Mouse (Mus musculus) neural tube, embryonic 13.5 days (tissue): ENCODE measurements around the gene Cers6. TPM values are rescaled to one million over a fixed set of nuclear protein-coding genes. Genes with fewer than 3 reads are reported as not detected.

Experiments used
- ATAC-seq: fragments of 200-750 bp; cut with Nextera tagmentation; 2 replicates; pipeline ENCODE4 v1.8.0; 2017; ENCODE audit warnings: low read depth, mild to moderate bottlenecking, moderate TSS enrichment, moderate library complexity
- H3K27ac ChIP-seq: fragments of 300-500 bp; sonication (generic); replicated peaks from 2 replicates; pipeline ENCODE4 v1.5.1; 2015; ENCODE audit warnings: moderate library complexity, mild to moderate bottlenecking, inconsistent platforms
- H3K27me3 ChIP-seq: fragments of 300-500 bp; sonication (generic); 2 replicates; pipeline ENCODE4 v1.6.1; 2015; ENCODE audit warnings: mild to moderate bottlenecking, inconsistent platforms
- H3K36me3 ChIP-seq: fragments of 300-500 bp; sonication (generic); 2 replicates; pipeline ENCODE4 v1.6.1; 2015; ENCODE audit warnings: mild to moderate bottlenecking, inconsistent platforms
- H3K4me1 ChIP-seq: fragments of 300-500 bp; sonication (generic); replicated peaks from 2 replicates; pipeline ENCODE4 v1.6.1; 2015; ENCODE audit warnings: inconsistent platforms
- H3K4me2 ChIP-seq: fragments of 300-500 bp; sonication (generic); 2 replicates; pipeline ENCODE4 v1.6.1; 2015; ENCODE audit warnings: inconsistent platforms, mild to moderate bottlenecking, moderate library complexity
- H3K4me3 ChIP-seq: fragments of 300-500 bp; sonication (generic); 2 replicates; pipeline ENCODE4 v1.5.1; 2015; ENCODE audit warnings: mild to moderate bottlenecking, inconsistent platforms
- H3K9ac ChIP-seq: fragments of 300-500 bp; sonication (generic); 2 replicates; pipeline ENCODE4 v1.6.1; 2015; ENCODE audit warnings: moderate library complexity, mild to moderate bottlenecking, inconsistent platforms
- H3K9me3 ChIP-seq: fragments of 300-500 bp; sonication (generic); 2 replicates; pipeline ENCODE4 v1.6.1; 2016; ENCODE audit warnings: inconsistent platforms
- WGBS: fragments of 180-500 bp; shearing (Covaris S2); methylation state at CpG from one replicate; pipeline ENCODE4 v1.1.7; 2015; 5-methylcytosine and 5-hydroxymethylcytosine counted together
- polyA plus RNA-seq: library from polyadenylated mRNA; unstranded; fragments of >200 nt; fragmentation: Nextera tagmentation; extraction: Ambion mirVana; gene quantifications from 2 replicates; pipeline ENCODE4 v1.2.1, GENCODE M21; 2015

The Cers6 gene
- polyA plus RNA-seq, 1 experiment from 2014 or later: 60.3 TPM

DNA sequence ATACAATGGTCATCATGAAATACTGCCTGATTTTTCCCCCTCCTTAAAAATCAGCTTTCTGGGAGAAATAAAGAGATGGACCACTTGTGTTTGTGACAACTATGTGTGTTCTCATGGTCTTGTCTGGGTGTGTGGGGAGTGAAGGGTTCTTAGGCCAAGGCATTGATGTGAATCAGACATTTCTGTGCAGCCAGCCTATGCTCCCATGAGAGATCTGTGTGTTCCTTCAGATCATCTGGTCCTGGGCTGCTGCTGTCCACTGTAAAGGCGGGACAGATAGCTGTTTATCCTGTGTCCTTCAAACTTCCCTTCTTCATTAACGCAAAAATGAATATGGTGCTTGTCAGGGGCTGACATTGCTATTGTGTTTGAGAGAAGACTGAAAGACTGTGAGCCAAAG is 150.6 kb downstream of the Cers6 start:
- Histone ChIP-seq H3K9ac (no peak overlapping the region; the same call in 1 of the 2 replicates), H3K4me2 (peak overlapping the region; percentile 25; the same call in 1 of the 2 replicates), H3K4me3 (no peak overlapping the region), H3K4me1 (peaks cover 28% of the 10 kb centered on the region), H3K27me3 (no peaks in the 10 kb centered on the region), H3K36me3 (no peaks in the 10 kb centered on the region), H3K27ac (peak overlapping the region; percentile 67), H3K9me3 (no peaks in the 10 kb centered on the region)
- WGBS: 67% methylated on average over 2 of the region's 2 CpGs
- peak; percentile 41; the same call in 1 of the 2 replicates for ATAC-seq

DNA sequence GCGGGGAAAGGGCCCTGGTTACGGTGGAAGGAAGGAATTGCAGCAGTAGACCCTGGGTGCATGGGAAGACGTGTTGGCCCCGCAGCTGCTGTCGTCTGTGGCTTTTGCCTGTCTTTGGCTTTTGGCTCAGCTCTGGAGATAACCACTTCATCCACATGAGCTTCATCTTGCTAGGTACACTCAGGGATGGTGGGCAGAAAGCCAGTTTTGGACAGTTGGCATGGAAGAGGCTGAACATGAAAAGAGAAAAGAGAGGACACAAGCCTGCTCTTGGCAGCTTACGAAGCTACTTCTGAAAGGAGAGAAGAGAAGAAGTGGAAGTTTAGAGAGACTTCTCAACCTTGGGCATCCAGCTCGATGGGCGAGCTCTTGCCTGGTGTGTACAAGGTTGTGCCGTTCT is 153.0 kb downstream of the Cers6 start:
- H3K9me3 ChIP-seq: no peaks in the 10 kb centered on the region
- 96% methylated on average over 9 of the region's 9 CpGs for WGBS
- no peaks in the 10 kb centered on the region for H3K36me3 ChIP-seq
- H3K4me1 ChIP-seq: peaks cover 31% of the 10 kb centered on the region
- ATAC-seq: no peak
- H3K27ac ChIP-seq: no peak overlapping the region
- H3K4me3 ChIP-seq: no peak overlapping the region
- no peak overlapping the region for H3K4me2 ChIP-seq
- no peaks in the 10 kb centered on the region for H3K27me3 ChIP-seq
- H3K9ac ChIP-seq: no peak overlapping the region

DNA sequence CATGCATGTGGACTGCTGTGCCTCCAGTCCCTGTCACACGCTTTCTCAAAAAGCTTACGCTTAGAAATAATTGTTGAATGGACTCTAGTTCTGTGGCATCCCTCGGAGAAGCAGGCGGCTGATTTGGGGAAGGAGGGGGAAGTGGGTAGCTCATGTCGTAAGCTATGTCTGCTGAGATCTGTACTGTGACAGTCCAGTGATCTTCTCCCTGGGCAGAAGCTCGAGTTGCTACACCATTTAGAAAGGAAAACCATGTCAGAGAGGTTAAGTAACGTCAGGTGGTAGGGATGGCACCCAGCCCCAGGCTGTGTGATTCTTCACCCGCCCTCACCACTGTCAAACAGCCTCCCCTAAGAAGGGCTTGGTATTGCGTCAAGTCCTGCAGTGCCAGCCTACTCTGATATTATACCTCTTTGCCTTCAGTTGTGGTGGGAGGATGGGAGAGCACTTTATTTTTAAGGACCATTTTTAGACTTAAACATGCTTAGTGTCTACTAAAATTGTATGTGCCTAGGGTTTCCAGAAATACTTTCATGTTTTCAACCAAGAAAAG is 154.0 kb downstream of the Cers6 start:
- Histone ChIP-seq H3K9ac (no peak overlapping the region), H3K4me2 (no peak overlapping the region)
- WGBS: 77% methylated on average over 9 of the region's 9 CpGs

DNA sequence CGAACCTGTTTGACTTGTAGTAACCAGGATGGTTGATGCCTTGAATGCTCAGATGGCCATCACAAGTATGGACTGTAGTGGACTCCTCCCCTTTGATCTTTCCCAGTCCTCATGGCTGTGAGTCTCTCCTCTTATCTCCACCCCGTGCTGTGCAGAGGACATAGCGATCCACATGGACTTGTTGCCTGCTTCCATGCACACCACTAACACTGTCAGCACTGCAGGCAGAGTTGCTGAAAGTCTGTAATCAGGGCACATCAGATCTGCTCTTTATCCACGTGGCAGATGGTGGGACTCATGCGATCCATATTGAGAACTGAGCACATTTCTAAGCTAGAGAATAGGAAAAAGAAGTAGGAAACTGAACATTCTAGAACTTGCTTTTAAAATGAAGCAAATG is 154.6 kb downstream of the Cers6 start:
- Histone ChIP-seq H3K27ac (no peak overlapping the region), H3K9ac (no peak overlapping the region), H3K4me2 (no peak overlapping the region), H3K36me3 (no peaks in the 10 kb centered on the region), H3K9me3 (no peaks in the 10 kb centered on the region), H3K4me1 (peaks cover 29% of the 10 kb centered on the region), H3K27me3 (no peaks in the 10 kb centered on the region), H3K4me3 (no peak overlapping the region)
- ATAC-seq: no peak
- 89% methylated on average over 5 of the region's 5 CpGs for WGBS

More for the DNA sequence above, 154.0 kb downstream of the Cers6 start:
- H3K4me1 ChIP-seq: peaks cover 31% of the 10 kb centered on the region
- no peak overlapping the region for H3K4me3 ChIP-seq
- ATAC-seq: no peak
- H3K36me3 ChIP-seq: no peaks in the 10 kb centered on the region
- no peaks in the 10 kb centered on the region for H3K27me3 ChIP-seq
- no peaks in the 10 kb centered on the region for H3K9me3 ChIP-seq
- H3K27ac ChIP-seq: no peak overlapping the region

DNA sequence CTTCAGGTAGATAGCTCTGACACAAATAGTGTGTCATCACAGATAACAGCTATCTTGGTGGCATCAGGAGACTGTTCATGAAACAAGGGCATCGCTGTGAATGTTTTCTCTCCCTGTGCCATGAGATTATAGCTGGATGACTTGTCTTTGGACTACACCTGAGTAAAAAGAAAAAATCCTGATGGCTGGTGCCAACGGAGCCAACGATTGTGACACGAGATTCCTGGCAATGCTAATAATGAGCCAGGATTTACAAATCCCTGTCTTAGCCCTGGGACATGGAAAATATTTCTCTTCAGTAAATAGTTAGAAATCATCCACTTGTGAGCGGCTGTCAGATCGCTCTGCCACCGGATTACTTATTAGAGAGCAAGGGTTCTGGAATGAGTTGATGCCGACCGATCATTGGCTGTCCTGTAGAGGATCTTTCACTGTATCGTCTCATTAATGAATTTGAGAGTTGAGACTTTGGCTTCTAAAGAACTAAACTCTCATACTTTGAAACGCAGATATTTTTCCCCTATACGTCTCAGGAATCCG is 157.9 kb downstream of the Cers6 start:
- Histone ChIP-seq H3K27me3 (no peaks in the 10 kb centered on the region), H3K9me3 (no peaks in the 10 kb centered on the region), H3K36me3 (no peaks in the 10 kb centered on the region), H3K4me2 (no peak overlapping the region), H3K4me3 (no peak overlapping the region), H3K27ac (no peak overlapping the region), H3K4me1 (peaks cover 17% of the 10 kb centered on the region), H3K9ac (no peak overlapping the region)
- 91% methylated on average over 13 of the region's 13 CpGs for WGBS
- no peak for ATAC-seq

DNA sequence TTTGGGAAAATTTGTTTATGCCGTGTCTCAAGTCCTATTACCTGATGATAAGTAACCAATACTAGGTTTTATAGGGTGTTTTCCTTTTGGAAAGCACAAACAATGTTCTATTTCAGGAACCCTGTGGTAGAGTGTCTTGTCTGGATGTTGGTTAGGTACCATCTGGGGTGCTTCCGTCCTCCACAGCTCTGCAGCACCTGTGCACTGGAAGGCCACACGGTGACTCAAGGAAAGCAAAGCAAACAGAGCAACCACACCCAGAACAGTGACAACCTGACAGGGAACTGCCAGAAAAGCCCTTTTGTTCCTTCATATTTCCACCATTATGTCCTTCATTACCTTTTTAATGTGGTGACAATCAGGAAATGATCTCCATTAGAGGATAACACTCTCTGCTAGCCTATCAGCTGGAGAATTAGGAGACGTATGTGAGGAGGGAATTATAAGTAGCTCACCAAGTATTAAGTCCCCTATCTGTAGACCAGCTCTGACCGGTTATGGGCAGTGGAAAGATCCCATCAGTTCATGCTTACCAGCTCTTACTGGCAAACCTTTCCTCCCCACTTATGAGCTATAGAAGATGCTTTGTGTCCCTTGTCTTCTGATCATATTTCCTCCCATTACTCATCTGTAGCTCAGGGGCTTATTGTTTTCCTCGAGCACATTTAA is 158.7 kb downstream of the Cers6 start:
- no peak for ATAC-seq
- no peaks in the 10 kb centered on the region for H3K36me3 ChIP-seq
- no peaks in the 10 kb centered on the region for H3K27me3 ChIP-seq
- no peak overlapping the region for H3K4me3 ChIP-seq
- H3K4me1 ChIP-seq: peaks cover 20% of the 10 kb centered on the region
- no peak overlapping the region for H3K9ac ChIP-seq
- H3K9me3 ChIP-seq: no peaks in the 10 kb centered on the region
- 86% methylated on average over 6 of the region's 6 CpGs for WGBS
- no peak overlapping the region for H3K4me2 ChIP-seq
- H3K27ac ChIP-seq: no peak overlapping the region

DNA sequence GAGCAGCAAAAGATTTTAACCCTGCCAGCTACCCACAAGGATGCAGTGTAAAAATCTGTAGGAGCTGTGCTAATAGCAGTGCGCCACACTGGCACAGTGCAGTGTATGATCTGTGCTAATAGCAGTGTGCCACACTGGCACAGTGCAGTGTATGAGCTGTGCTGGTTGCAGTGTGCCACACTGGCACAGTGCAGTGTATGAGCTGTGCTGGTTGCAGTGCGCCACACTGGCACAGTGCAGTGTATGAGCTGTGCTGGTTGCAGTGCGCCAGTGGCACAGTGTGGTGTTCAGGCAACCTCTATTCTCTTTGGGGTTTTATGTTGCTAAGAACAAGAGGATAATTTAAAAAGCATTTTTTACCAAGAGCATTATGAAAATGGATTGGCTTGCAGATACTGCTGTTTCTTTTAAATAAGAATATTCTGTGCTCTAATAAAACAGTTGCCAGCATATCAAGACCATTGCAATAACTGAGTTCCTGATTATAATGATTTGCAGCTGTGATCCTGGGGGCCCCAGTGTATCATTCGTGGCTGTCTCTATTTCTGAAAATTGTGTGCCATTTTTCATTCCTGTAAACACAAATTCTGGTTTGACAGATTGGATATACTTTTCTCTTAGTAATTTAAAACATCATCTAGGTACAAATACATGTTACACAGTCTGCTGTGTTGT is 159.5 kb downstream of the Cers6 start:
- H3K9ac ChIP-seq: no peak overlapping the region
- no peaks in the 10 kb centered on the region for H3K36me3 ChIP-seq
- H3K9me3 ChIP-seq: no peaks in the 10 kb centered on the region
- ATAC-seq: peak; percentile 73; the same call in 1 of the 2 replicates
- no peak overlapping the region for H3K4me3 ChIP-seq
- no peak overlapping the region for H3K4me2 ChIP-seq
- 76% methylated on average over 4 of the region's 4 CpGs for WGBS
- peaks cover 20% of the 10 kb centered on the region for H3K4me1 ChIP-seq
- no peaks in the 10 kb centered on the region for H3K27me3 ChIP-seq
- no peak overlapping the region; the same call in 1 of the 2 replicates for H3K27ac ChIP-seq

DNA sequence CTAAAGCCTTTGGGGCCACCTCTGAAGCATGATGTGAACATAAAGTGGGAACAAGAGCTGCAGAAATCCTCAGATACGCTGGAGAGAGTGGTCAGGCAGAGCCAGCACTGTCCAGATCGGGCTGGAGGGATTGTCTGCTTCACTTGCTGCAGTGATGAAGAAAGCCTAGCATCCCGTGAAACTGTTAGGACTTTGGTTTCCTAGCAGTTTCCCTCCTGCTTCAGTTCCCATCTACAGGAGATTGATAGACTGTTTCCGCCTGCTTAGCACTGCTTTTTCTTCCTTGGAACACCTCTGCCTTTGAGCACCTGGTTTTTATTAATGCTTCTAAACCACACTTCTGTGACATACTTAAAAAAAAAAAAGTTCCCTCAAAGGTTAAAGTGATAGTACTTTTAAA is 160.3 kb downstream of the Cers6 start:
- ATAC-seq: no peak
- Histone ChIP-seq H3K27me3 (no peaks in the 10 kb centered on the region), H3K4me1 (peaks cover 20% of the 10 kb centered on the region), H3K36me3 (no peaks in the 10 kb centered on the region), H3K9ac (no peak overlapping the region), H3K4me2 (no peak overlapping the region), H3K4me3 (no peak overlapping the region), H3K27ac (peak overlapping the region; percentile 54), H3K9me3 (no peaks in the 10 kb centered on the region)
- 30% methylated on average over 4 of the region's 4 CpGs for WGBS

DNA sequence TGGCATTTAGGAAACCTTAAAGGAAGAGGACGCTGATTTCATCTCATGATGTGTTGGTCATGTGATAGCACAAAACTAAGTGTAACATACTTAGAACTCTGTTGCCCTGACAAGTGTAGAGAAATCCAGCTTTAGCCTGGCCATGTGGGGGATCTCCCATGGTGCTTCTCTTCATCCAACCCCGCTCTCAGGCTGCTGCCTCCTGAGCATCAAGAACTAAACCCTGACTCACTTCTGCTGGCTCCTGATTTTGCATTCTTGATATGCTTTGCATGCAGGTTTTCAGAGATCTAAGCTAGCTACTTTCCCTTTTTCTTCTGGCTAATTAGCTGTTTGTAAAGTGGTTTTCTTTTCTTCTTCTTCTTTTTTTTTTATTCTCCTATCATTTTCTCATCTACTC is 163.6 kb downstream of the Cers6 start:
- H3K9me3 ChIP-seq: 0 out of 2 replicates have a peak, but pooled peaks cover 5% of the 10 kb centered on the region
- no peaks in the 10 kb centered on the region for H3K27me3 ChIP-seq
- peaks cover 8% of the 10 kb centered on the region; the same call in 1 of the 2 replicates for H3K36me3 ChIP-seq
- H3K4me2 ChIP-seq: no peak overlapping the region
- peaks cover 17% of the 10 kb centered on the region for H3K4me1 ChIP-seq
- H3K9ac ChIP-seq: no peak overlapping the region
- H3K27ac ChIP-seq: no peak overlapping the region
- no peak for ATAC-seq
- WGBS: 86% methylated on average over 2 of the region's 2 CpGs
- H3K4me3 ChIP-seq: no peak overlapping the region

DNA sequence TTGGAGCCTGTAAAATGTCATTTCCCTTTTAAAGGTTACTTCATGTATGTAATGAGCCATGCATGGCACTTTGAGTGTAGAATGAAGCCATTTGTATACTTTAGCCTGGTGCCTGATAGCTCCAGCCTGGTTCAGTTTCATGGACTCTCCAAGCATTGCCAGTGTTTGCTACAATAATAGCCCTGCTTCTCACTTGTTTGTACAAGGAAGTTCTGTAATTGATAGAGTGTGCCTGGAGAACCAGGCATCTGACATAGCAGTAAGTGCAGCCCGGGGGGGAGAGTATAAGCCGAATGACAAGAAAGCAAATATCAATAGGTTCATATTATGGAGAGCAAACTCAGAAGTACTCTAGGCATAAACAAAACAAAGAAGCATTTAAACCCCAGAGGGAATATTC is 171.3 kb downstream of the Cers6 start:
- WGBS: 28% methylated on average over 2 of the region's 2 CpGs
- H3K4me2 ChIP-seq: no peak overlapping the region
- H3K36me3 ChIP-seq: peaks cover 8% of the 10 kb centered on the region; the same call in 1 of the 2 replicates
- peak overlapping the region; percentile 61 for H3K27ac ChIP-seq
- H3K9ac ChIP-seq: no peak overlapping the region
- peak; percentile 51; the same call in 1 of the 2 replicates for ATAC-seq
- no peaks in the 10 kb centered on the region for H3K27me3 ChIP-seq
- peaks cover 13% of the 10 kb centered on the region for H3K4me1 ChIP-seq
- H3K9me3 ChIP-seq: 0 out of 2 replicates have a peak, but pooled peaks cover 5% of the 10 kb centered on the region
- no peak overlapping the region for H3K4me3 ChIP-seq

DNA sequence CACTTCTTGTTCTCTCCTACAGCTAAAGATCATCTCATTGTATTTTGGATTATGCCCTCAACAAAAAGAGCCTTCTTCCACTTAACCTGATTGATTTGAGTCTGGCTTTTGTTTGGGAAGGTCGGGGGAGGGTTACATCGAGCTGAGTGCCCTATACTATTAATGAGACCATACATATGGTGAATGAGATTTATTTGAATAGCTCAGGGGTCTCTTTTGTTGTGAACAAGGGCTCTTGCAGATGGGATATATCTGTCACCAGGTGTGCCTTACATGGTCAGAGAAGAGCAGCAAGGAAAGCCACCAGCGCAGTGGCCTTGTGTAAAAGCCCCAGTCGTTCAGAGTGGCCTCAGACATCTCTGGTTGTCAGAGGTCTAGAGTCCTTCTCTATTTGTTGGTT is 174.2 kb downstream of the Cers6 start:
- ATAC-seq: no peak
- WGBS: 14% methylated on average over 4 of the region's 4 CpGs
- no peaks in the 10 kb centered on the region for H3K9me3 ChIP-seq

DNA sequence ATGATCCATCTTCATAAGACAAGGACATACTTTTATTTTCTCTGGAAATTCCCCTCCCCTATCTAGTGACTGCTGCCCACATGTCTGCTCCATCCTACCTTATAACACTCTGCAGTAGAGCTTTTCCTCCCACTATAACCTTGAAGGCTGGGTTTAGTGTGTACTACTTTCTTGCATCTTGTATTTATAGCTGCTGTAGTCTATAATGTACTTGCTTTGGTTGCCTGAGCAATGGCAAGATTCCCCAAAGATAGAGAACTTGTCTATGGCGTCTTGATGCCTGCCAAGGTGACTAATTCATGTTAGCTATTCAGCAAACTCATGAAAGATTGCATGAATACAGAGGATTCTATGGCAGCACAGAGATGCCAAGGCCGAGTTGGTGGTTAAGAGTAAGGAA is 176.1 kb downstream of the Cers6 start:
- Histone ChIP-seq H3K27ac (no peak overlapping the region), H3K4me3 (no peak overlapping the region), H3K9me3 (no peaks in the 10 kb centered on the region), H3K36me3 (no peaks in the 10 kb centered on the region), H3K4me2 (no peak overlapping the region), H3K4me1 (peaks cover 14% of the 10 kb centered on the region), H3K9ac (no peak overlapping the region), H3K27me3 (no peaks in the 10 kb centered on the region)
- WGBS: 83% methylated on average over 2 of the region's 2 CpGs
- no peak for ATAC-seq

More for the DNA sequence above, 174.2 kb downstream of the Cers6 start:
- Histone ChIP-seq H3K27ac (no peak overlapping the region), H3K4me3 (no peak overlapping the region), H3K36me3 (no peaks in the 10 kb centered on the region), H3K4me1 (peaks cover 13% of the 10 kb centered on the region), H3K27me3 (no peaks in the 10 kb centered on the region), H3K9ac (no peak overlapping the region), H3K4me2 (no peak overlapping the region)
